Mouse (Mus musculus) limb, embryonic 10.5 days (tissue): ENCODE results near the gene Htr1a. TPM values are rescaled to one million over a fixed set of nuclear protein-coding genes. Genes with fewer than 3 reads are reported as not detected.

Experiments
- DNase-seq: peaks from one replicate; pipeline ENCODE4 v3.0.0-alpha.2; 2017; ENCODE audit warnings: low spot score
- H3K27ac ChIP-seq: fragments of 300-500 bp; sonication (generic); 2 replicates; pipeline ENCODE4 v1.5.1; 2016; ENCODE audit warnings: mild to moderate bottlenecking
- H3K27me3 ChIP-seq: fragments of 300-500 bp; sonication (generic); 2 replicates; pipeline ENCODE4 v1.6.1; 2016; ENCODE audit warnings: low read depth, mild to moderate bottlenecking; ENCODE audit not compliant: poor library complexity, severe bottlenecking
- H3K36me3 ChIP-seq: fragments of 300-500 bp; sonication (generic); 2 replicates; pipeline ENCODE4 v1.6.1; 2016; ENCODE audit warnings: mild to moderate bottlenecking, moderate library complexity
- H3K4me1 ChIP-seq: fragments of 300-500 bp; sonication (generic); 2 replicates; pipeline ENCODE4 v1.6.1; 2016
- H3K4me3 ChIP-seq: fragments of 300-500 bp; sonication (generic); 2 replicates; pipeline ENCODE4 v1.5.1; 2016; ENCODE audit warnings: mild to moderate bottlenecking, moderate library complexity
- H3K9me3 ChIP-seq: fragments of 300-500 bp; sonication (generic); replicated peaks from 2 replicates; pipeline ENCODE4 v1.6.1; 2016; ENCODE audit warnings: mild to moderate bottlenecking
- WGBS: fragments of 180-500 bp; shearing (Covaris S2); methylation state at CpG from one replicate; pipeline ENCODE4 v1.1.7; 2016; 5-methylcytosine and 5-hydroxymethylcytosine counted together
- polyA plus RNA-seq: library from polyadenylated mRNA; unstranded; fragments of >200 nt; fragmentation: Nextera tagmentation; extraction: Ambion mirVana; gene quantifications from 2 replicates; pipeline ENCODE4 v1.2.1, GENCODE M21; 2016

Htr1a gene
- not detected in 2 replicates for polyA plus RNA-seq

GRCm38 (mm10) chr13:105443339-105443738 is at the start of gene Htr1a:
Gene Htr1a, plus strand, starts transcription at chr13:105443639.
- Histone ChIP-seq H3K27me3 (peaks cover 48% of the 10 kb centered on the region), H3K27ac (no peak within 1 kb of the TSS), H3K4me3 (no peak within 1 kb of the TSS), H3K4me1 (no peaks in the 10 kb centered on the region), H3K36me3 (no peaks in the 10 kb centered on the region), H3K9me3 (no peaks in the 10 kb centered on the region)
- whole genome bisulfite sequencing: 5% methylated on average over 8 of the region's 8 CpGs
- no peak for DNase-seq

GRCm38 (mm10) chr13:105411535-105412326 is 31.7 kb upstream of the Htr1a start:
- Histone ChIP-seq H3K4me3 (no peak overlapping the region), H3K9me3 (no peaks in the 10 kb centered on the region), H3K4me1 (no peaks in the 10 kb centered on the region), H3K27me3 (no peaks in the 10 kb centered on the region), H3K27ac (no peak overlapping the region), H3K36me3 (no peaks in the 10 kb centered on the region)
- 89% methylated on average over 10 of the region's 10 CpGs for WGBS
- no peak for DNase-seq

GRCm38 (mm10) chr13:105412327-105412722 is 31.1 kb upstream of the Htr1a start:
- 92% methylated on average over 3 of the region's 3 CpGs for WGBS
- no peak overlapping the region for H3K27ac ChIP-seq
- H3K4me1 ChIP-seq: no peaks in the 10 kb centered on the region
- H3K4me3 ChIP-seq: no peak overlapping the region
- no peak for DNase-seq
- H3K36me3 ChIP-seq: no peaks in the 10 kb centered on the region
- H3K27me3 ChIP-seq: no peaks in the 10 kb centered on the region
- no peaks in the 10 kb centered on the region for H3K9me3 ChIP-seq

- no peak overlapping the region for H3K4me3 ChIP-seq
- H3K27ac ChIP-seq: no peak overlapping the region
- WGBS: 88% methylated on average over 2 of the region's 2 CpGs
- no peaks in the 10 kb centered on the region for H3K4me1 ChIP-seq
- H3K36me3 ChIP-seq: no peaks in the 10 kb centered on the region
- no peaks in the 10 kb centered on the region for H3K27me3 ChIP-seq
- no peak for DNase-seq
- H3K9me3 ChIP-seq: no peaks in the 10 kb centered on the region
These were observed 10.3 kb upstream of the Htr1a start for GRCm38 (mm10) chr13:105433141-105433540.

- no peaks in the 10 kb centered on the region for H3K27me3 ChIP-seq
- no peaks in the 10 kb centered on the region for H3K9me3 ChIP-seq
- 97% methylated on average over 1 of the region's 1 CpGs for WGBS
- no peak overlapping the region for H3K4me3 ChIP-seq
- H3K27ac ChIP-seq: no peak overlapping the region
- H3K4me1 ChIP-seq: no peaks in the 10 kb centered on the region
- no peaks in the 10 kb centered on the region for H3K36me3 ChIP-seq
- no peak for DNase-seq
These were observed 9.8 kb upstream of the Htr1a start for GRCm38 (mm10) chr13:105433630-105434029.

GRCm38 (mm10) chr13:105442576-105442975 is 863 bp upstream of the Htr1a start:
- H3K4me1 ChIP-seq: no peaks in the 10 kb centered on the region
- H3K9me3 ChIP-seq: no peaks in the 10 kb centered on the region
- DNase-seq: peak; percentile 71
- no peak overlapping the region for H3K4me3 ChIP-seq
- no peaks in the 10 kb centered on the region for H3K36me3 ChIP-seq
- H3K27ac ChIP-seq: no peak overlapping the region
- WGBS: 7% methylated on average over 6 of the region's 6 CpGs
- peaks cover 48% of the 10 kb centered on the region for H3K27me3 ChIP-seq

GRCm38 (mm10) chr13:105443871-105444237 is 415 bp downstream of the Htr1a start:
- Histone ChIP-seq H3K4me1 (no peaks in the 10 kb centered on the region), H3K4me3 (no peak overlapping the region), H3K27ac (no peak overlapping the region), H3K27me3 (peaks cover 48% of the 10 kb centered on the region), H3K36me3 (no peaks in the 10 kb centered on the region), H3K9me3 (no peaks in the 10 kb centered on the region)
- no peak for DNase-seq
- WGBS: under 1% methylated on average over 15 of the region's 15 CpGs

- Histone ChIP-seq H3K27me3 (peaks cover 48% of the 10 kb centered on the region), H3K4me1 (no peaks in the 10 kb centered on the region), H3K9me3 (no peaks in the 10 kb centered on the region), H3K27ac (no peak overlapping the region), H3K4me3 (no peak overlapping the region), H3K36me3 (no peaks in the 10 kb centered on the region)
- 1% methylated on average over 39 of the region's 39 CpGs for WGBS
- DNase-seq: peak; percentile 29
These were observed 927 bp downstream of the Htr1a start for GRCm38 (mm10) chr13:105444238-105444894.

GRCm38 (mm10) chr13:105444895-105445281 is 1.4 kb downstream of the Htr1a start:
- DNase-seq: no peak
- Histone ChIP-seq H3K9me3 (no peaks in the 10 kb centered on the region), H3K36me3 (no peaks in the 10 kb centered on the region), H3K4me3 (no peak overlapping the region), H3K4me1 (no peaks in the 10 kb centered on the region), H3K27me3 (peaks cover 48% of the 10 kb centered on the region), H3K27ac (no peak overlapping the region)
- 1% methylated on average over 26 of the region's 26 CpGs for WGBS

GRCm38 (mm10) chr13:105446239-105446638 is 2.8 kb downstream of the Htr1a start:
- no peak for DNase-seq

GRCm38 (mm10) chr13:105447695-105448094 is 4.3 kb downstream of the Htr1a start:
- whole genome bisulfite sequencing: 51% methylated on average over 2 of the region's 2 CpGs
- H3K27me3 ChIP-seq: peaks cover 47% of the 10 kb centered on the region
- no peak for DNase-seq

More at GRCm38 (mm10) chr13:105446239-105446638, 2.8 kb downstream of the Htr1a start:
- H3K4me1 ChIP-seq: no peaks in the 10 kb centered on the region
- no peak overlapping the region for H3K4me3 ChIP-seq
- H3K27ac ChIP-seq: no peak overlapping the region
- 6% methylated on average over 4 of the region's 4 CpGs for WGBS
- H3K27me3 ChIP-seq: peaks cover 48% of the 10 kb centered on the region
- H3K9me3 ChIP-seq: no peaks in the 10 kb centered on the region
- H3K36me3 ChIP-seq: no peaks in the 10 kb centered on the region

GRCm38 (mm10) chr13:105451536-105451935 is 8.1 kb downstream of the Htr1a start:
- no peak for DNase-seq
- H3K27ac ChIP-seq: no peak overlapping the region
- 88% methylated on average over 3 of the region's 3 CpGs for WGBS
- H3K36me3 ChIP-seq: no peaks in the 10 kb centered on the region
- no peaks in the 10 kb centered on the region for H3K9me3 ChIP-seq
- H3K27me3 ChIP-seq: peaks cover 9% of the 10 kb centered on the region
- no peak overlapping the region for H3K4me3 ChIP-seq
- no peaks in the 10 kb centered on the region for H3K4me1 ChIP-seq

More at GRCm38 (mm10) chr13:105447695-105448094, 4.3 kb downstream of the Htr1a start:
- Histone ChIP-seq H3K9me3 (no peaks in the 10 kb centered on the region), H3K4me3 (no peak overlapping the region), H3K4me1 (no peaks in the 10 kb centered on the region), H3K27ac (no peak overlapping the region), H3K36me3 (no peaks in the 10 kb centered on the region)
